ENCODE assay signal across 8 mouse cellular contexts in the genomic region with DNA sequence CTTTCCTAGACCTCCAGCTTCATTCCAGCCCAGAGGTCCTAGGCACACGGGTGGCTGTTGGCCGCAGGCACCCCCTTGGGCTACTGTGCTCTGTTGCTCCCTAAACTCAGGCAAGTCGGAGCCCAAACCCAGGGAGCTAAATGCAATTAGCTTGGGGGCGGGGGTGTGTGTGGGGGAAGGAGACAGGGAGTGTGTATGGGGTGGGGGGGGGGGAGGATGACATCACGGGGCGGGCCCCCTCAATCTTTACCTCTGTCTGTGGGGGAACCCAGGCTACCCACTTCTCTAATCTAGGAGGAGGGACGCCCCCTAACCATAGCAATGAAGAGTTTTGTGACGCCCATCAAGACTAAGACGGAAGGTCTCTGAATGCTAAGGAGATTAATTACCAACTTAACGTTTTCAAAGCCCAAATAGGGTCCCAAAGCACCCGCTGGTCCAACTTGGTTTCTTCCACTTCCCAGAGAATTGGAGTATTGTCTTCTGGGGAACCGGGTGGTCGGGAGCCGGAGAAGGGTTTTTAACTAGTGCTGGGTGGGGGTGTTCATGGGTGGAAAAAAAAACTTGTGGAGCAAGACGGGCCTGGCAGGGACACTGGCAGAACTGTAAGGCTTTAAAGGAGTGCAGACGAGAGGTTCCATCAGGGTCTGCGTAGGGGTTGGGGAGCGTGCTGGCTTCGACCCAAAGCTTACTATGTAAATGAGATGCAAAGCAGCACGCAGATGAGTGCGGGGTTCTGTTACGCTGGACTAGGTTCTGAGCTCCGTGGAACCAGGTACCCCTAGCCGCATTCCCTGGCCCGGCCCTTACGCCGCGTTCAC. TPM values are rescaled to one million over a fixed set of nuclear protein-coding genes. Genes with fewer than 3 reads are reported as not detected.
A peak's percentile ranks its signal among the peaks of the same experiment; 100 is the strongest.
DNase-seq lines count a peak whose midpoint lies in the region; ATAC-seq and TF ChIP-seq lines count a peak whose summit lies in the region.

A gene (minus strand): TSS at position 100 of the 821 bp plus-strand sequence.

- peak within 1 kb of the TSS; percentile 82 for H3K9ac ChIP-seq in embryonic facial prominence, embryonic 12.5 days
- H3K9ac ChIP-seq in limb, embryonic 14.5 days (ENCODE audit: low read depth, low read length, severe bottlenecking), result peak within 1 kb of the TSS; percentile 81
- peak within 1 kb of the TSS; percentile 88 for H3K9ac ChIP-seq in midbrain, embryonic 16.5 days (ENCODE audit: low read depth, low read length)

- peak; percentile 36; the same call in 1 of the 2 replicates for TF ChIP-seq POLR2A in limb, embryonic 14.5 days (IDR thresholded peaks at IDR 0.05; ENCODE audit: borderline replicate concordance, extremely low read depth, insufficient read depth, insufficient read length)

- DNase-seq in 416B (ENCODE audit: low read depth), result peak; percentile 86
- DNase-seq in adrenal gland, postnatal 14 days, result peak; percentile 79
- DNase-seq in heart, adult 9 months (ENCODE audit: low spot score in 2 of 2), result peak; percentile 75 to 82
- peak; percentile 67 for DNase-seq in kidney, adult 9 months
- peak; percentile 79 for DNase-seq in limb, embryonic 14.5 days (ENCODE audit: low spot score)
- peak; percentile 55 to 83 for DNase-seq in spleen, postnatal 4 days (ENCODE audit: low spot score in 2 of 2)

- under 1% methylated on average over 28 of the region's 28 CpGs for WGBS in embryonic facial prominence, embryonic 12.5 days
- 0% methylated on average over 26 of the region's 28 CpGs for WGBS in limb, embryonic 14.5 days
- under 1% methylated on average over 27 of the region's 28 CpGs for WGBS in midbrain, embryonic 16.5 days

- peak within 1 kb of the TSS; percentile 85 for H3K4me3 ChIP-seq in embryonic facial prominence, embryonic 12.5 days
- H3K4me3 ChIP-seq in limb, embryonic 14.5 days (replicated peaks; ENCODE audit: low read length), result peak within 1 kb of the TSS; percentile 86
- H3K4me3 ChIP-seq in midbrain, embryonic 16.5 days (ENCODE audit: low read depth, low read length), result peak within 1 kb of the TSS; percentile 74

- peak; percentile 62 for ATAC-seq in embryonic facial prominence, embryonic 12.5 days (ENCODE audit: insufficient number of reproducible peaks, insufficient read depth, low FRiP score, low TSS enrichment)
- ATAC-seq in limb, embryonic 14.5 days (ENCODE audit: low FRiP score, low read depth), result peak; percentile 62
- peak; percentile 73 for ATAC-seq in midbrain, embryonic 16.5 days

- no peaks in the 10 kb centered on the region for H3K9me3 ChIP-seq in embryonic facial prominence, embryonic 12.5 days
- no peaks in the 10 kb centered on the region for H3K9me3 ChIP-seq in limb, embryonic 14.5 days (ENCODE audit: control insufficient read depth, low read length)
- H3K9me3 ChIP-seq in midbrain, embryonic 16.5 days (replicated peaks; ENCODE audit: control insufficient read depth, low read length, poor library complexity, severe bottlenecking), result no peaks in the 10 kb centered on the region

- H3K4me2 ChIP-seq in embryonic facial prominence, embryonic 12.5 days (replicated peaks), result peak within 1 kb of the TSS; percentile 81
- H3K4me2 ChIP-seq in limb, embryonic 14.5 days (replicated peaks; ENCODE audit: low read depth, low read length, severe bottlenecking), result peak within 1 kb of the TSS; percentile 90
- peak within 1 kb of the TSS; percentile 59 for H3K4me2 ChIP-seq in midbrain, embryonic 16.5 days (ENCODE audit: low read length)

- no peaks in the 10 kb centered on the region for H3K27me3 ChIP-seq in embryonic facial prominence, embryonic 12.5 days
- no peaks in the 10 kb centered on the region for H3K27me3 ChIP-seq in limb, embryonic 14.5 days (ENCODE audit: control insufficient read depth, insufficient read depth, low read length)
- no peaks in the 10 kb centered on the region for H3K27me3 ChIP-seq in midbrain, embryonic 16.5 days (ENCODE audit: control insufficient read depth, insufficient read depth, low read depth, low read length)

- peaks cover 50% of the 10 kb centered on the region for H3K4me1 ChIP-seq in embryonic facial prominence, embryonic 12.5 days
- peaks cover 40% of the 10 kb centered on the region for H3K4me1 ChIP-seq in limb, embryonic 14.5 days (ENCODE audit: control insufficient read depth, insufficient read depth, low read length)
- peaks cover 47% of the 10 kb centered on the region for H3K4me1 ChIP-seq in midbrain, embryonic 16.5 days (ENCODE audit: control insufficient read depth, insufficient read depth, low read length)

- peaks cover 38% of the 10 kb centered on the region for H3K36me3 ChIP-seq in embryonic facial prominence, embryonic 12.5 days
- peaks cover 52% of the 10 kb centered on the region for H3K36me3 ChIP-seq in limb, embryonic 14.5 days (ENCODE audit: control insufficient read depth, insufficient read depth, low read length)
- peaks cover 5% of the 10 kb centered on the region; the same call in 1 of the 2 replicates for H3K36me3 ChIP-seq in midbrain, embryonic 16.5 days (ENCODE audit: control insufficient read depth, insufficient read depth, low read length)

- H3K27ac ChIP-seq in embryonic facial prominence, embryonic 12.5 days, result peak within 1 kb of the TSS; percentile 99
- peak within 1 kb of the TSS; percentile 99 for H3K27ac ChIP-seq in limb, embryonic 14.5 days (replicated peaks; ENCODE audit: low read depth, low read length)
- peak within 1 kb of the TSS; percentile 97 for H3K27ac ChIP-seq in midbrain, embryonic 16.5 days (ENCODE audit: low read length)

RNA-seq across cellular contexts. Expression of the gene that starts here (rescaled TPM):
- total RNA-seq in adrenal gland, postnatal 14 days (2021), result 10.3 and 11.8 TPM in 2 replicates
- 24.8 and 25.7 TPM in 2 replicates for polyA plus RNA-seq in embryonic facial prominence, embryonic 12.5 days (2016; fragmentation: Nextera tagmentation; extraction: Ambion mirVana)
- polyA plus RNA-seq in limb, embryonic 14.5 days (2012; rRNA removed), result 41.3 and 59.1 TPM in 2 replicates
- polyA plus RNA-seq in limb, embryonic 14.5 days (2014; fragmentation: Nextera tagmentation; extraction: Ambion mirVana), result 14.9 and 18.6 TPM in 2 replicates
- polyA plus RNA-seq in midbrain, embryonic 16.5 days (2015; fragmentation: Nextera tagmentation; extraction: Ambion mirVana), result 14.8 and 16.1 TPM in 2 replicates

Comparison
In these comparisons a context has a peak if more than half of its experiments do, and no peak if none do; other contexts are left out.
1. Peak in every context shown above with its lines: DNase-seq, ATAC-seq, H3K4me3 ChIP-seq and H3K27ac ChIP-seq.